Mouse (Mus musculus): ENCODE results near the gene Ccl22.
A peak's percentile ranks its signal among the peaks of the same experiment; 100 is the strongest.

The Ccl22 gene

GRCm38 (mm10) chr8:94778895-94779533, 33.6 kb downstream of the Ccl22 start:
- DNase-seq (ENCODE audit: low spot score), result no peak

GRCm38 (mm10) chr8:94779534-94780294, 34.3 kb downstream of the Ccl22 start:
- no peak for DNase-seq (ENCODE audit: low spot score)

GRCm38 (mm10) chr8:94780491-94781154, 35.2 kb downstream of the Ccl22 start:
- no peak for DNase-seq (ENCODE audit: low spot score)

- no peak for DNase-seq (ENCODE audit: low spot score)
Observed at GRCm38 (mm10) chr8:94781155-94781837, 35.9 kb downstream of the Ccl22 start.

GRCm38 (mm10) chr8:94781838-94782235, 36.4 kb downstream of the Ccl22 start:
- no peak for DNase-seq (ENCODE audit: low spot score)

- no peak for DNase-seq (ENCODE audit: low spot score)
Observed at GRCm38 (mm10) chr8:94783890-94784289, 38.5 kb downstream of the Ccl22 start.

- peak; percentile 66 for DNase-seq (ENCODE audit: low spot score)
Observed at GRCm38 (mm10) chr8:94785247-94785985, 40.0 kb downstream of the Ccl22 start.

GRCm38 (mm10) chr8:94785995-94786595, 40.7 kb downstream of the Ccl22 start:
- DNase-seq (ENCODE audit: low spot score), result no peak

GRCm38 (mm10) chr8:94787524-94788501, 42.4 kb downstream of the Ccl22 start:
- peak; percentile 61 for DNase-seq (ENCODE audit: low spot score)

- DNase-seq (ENCODE audit: low spot score), result no peak
Observed at GRCm38 (mm10) chr8:94789256-94789955, 44.0 kb downstream of the Ccl22 start.

GRCm38 (mm10) chr8:94794368-94794767, 49.0 kb downstream of the Ccl22 start:
- DNase-seq (ENCODE audit: low spot score), result no peak

GRCm38 (mm10) chr8:94794782-94795181, 49.4 kb downstream of the Ccl22 start:
- DNase-seq (ENCODE audit: low spot score), result no peak

- DNase-seq (ENCODE audit: low spot score), result no peak
Observed at GRCm38 (mm10) chr8:94800278-94800968, 55.0 kb downstream of the Ccl22 start.
